Mouse (Mus musculus) limb, embryonic 13.5 days (tissue): ENCODE data around the gene Six1. TPM values are rescaled to one million over a fixed set of nuclear protein-coding genes. Genes with fewer than 3 reads are reported as not detected.
"Not testable (repeated sequence)": the region's sequence is repeated elsewhere in the genome, so short reads cannot be mapped to it uniquely, and the experiment has no call there.

ENCODE experiments used
- ATAC-seq: fragments of 200-750 bp; cut with Nextera tagmentation; 2 replicates; pipeline ENCODE4 v1.8.0; 2017; ENCODE audit warnings: low read depth, moderate number of reproducible peaks, moderate TSS enrichment; ENCODE audit not compliant: low FRiP score
- H3K27ac ChIP-seq: fragments of 300-500 bp; sonication (generic); 2 replicates; pipeline ENCODE4 v1.5.1; 2015; ENCODE audit warnings: inconsistent platforms, mild to moderate bottlenecking, moderate library complexity
- H3K27me3 ChIP-seq: fragments of 300-500 bp; sonication (generic); 2 replicates; pipeline ENCODE4 v1.6.1; 2015; ENCODE audit warnings: mild to moderate bottlenecking, inconsistent platforms
- H3K36me3 ChIP-seq: fragments of 300-500 bp; sonication (generic); 2 replicates; pipeline ENCODE4 v1.6.1; 2015; ENCODE audit warnings: inconsistent platforms, mild to moderate bottlenecking, moderate library complexity
- H3K4me1 ChIP-seq: fragments of 300-500 bp; sonication (generic); 2 replicates; pipeline ENCODE4 v1.6.1; 2015; ENCODE audit warnings: inconsistent platforms
- H3K4me2 ChIP-seq: fragments of 300-500 bp; sonication (generic); replicated peaks from 2 replicates; pipeline ENCODE4 v1.6.1; 2015; ENCODE audit warnings: inconsistent platforms, mild to moderate bottlenecking, moderate library complexity
- H3K4me3 ChIP-seq: fragments of 300-500 bp; sonication (generic); 2 replicates; pipeline ENCODE4 v1.5.1; 2015; ENCODE audit warnings: moderate library complexity, mild to moderate bottlenecking, inconsistent platforms
- H3K9ac ChIP-seq: fragments of 300-500 bp; sonication (generic); 2 replicates; pipeline ENCODE4 v1.6.1; 2015; ENCODE audit warnings: mild to moderate bottlenecking, inconsistent platforms
- H3K9me3 ChIP-seq: fragments of 300-500 bp; sonication (generic); 2 replicates; pipeline ENCODE4 v1.6.1; 2016; ENCODE audit warnings: inconsistent platforms
- WGBS: fragments of 180-500 bp; shearing (Covaris S2); methylation state at CpG from one replicate; pipeline ENCODE4 v1.1.7; 2015; 5-methylcytosine and 5-hydroxymethylcytosine counted together
- polyA plus RNA-seq: library from polyadenylated mRNA; unstranded; fragments of >200 nt; fragmentation: Nextera tagmentation; extraction: Ambion mirVana; gene quantifications from 2 replicates; pipeline ENCODE4 v1.2.1, GENCODE M21; 2015

Six1 gene
- polyA plus RNA-seq, result 47.0 and 50.0 TPM in 2 replicates

- H3K9ac ChIP-seq, result peak within 1 kb of the TSS; percentile 67
- H3K4me3 ChIP-seq, result peak within 1 kb of the TSS; percentile 62
- 1% methylated on average over 42 of the region's 42 CpGs for WGBS
- H3K27ac ChIP-seq, result peak within 1 kb of the TSS; percentile 69; the same call in 1 of the 2 replicates
- ATAC-seq, result peak; percentile 89
- H3K27me3 ChIP-seq, result peaks cover 65% of the 10 kb centered on the region
- peaks cover 59% of the 10 kb centered on the region for H3K4me1 ChIP-seq
- no peaks in the 10 kb centered on the region for H3K36me3 ChIP-seq
- H3K9me3 ChIP-seq, result no peaks in the 10 kb centered on the region
- peak within 1 kb of the TSS; percentile 85 for H3K4me2 ChIP-seq
These were observed at the start of gene Six1 for GRCm38 (mm10) chr12:73053668-73054241. Six1 (minus strand) TSS chr12:73053887.

DNA sequence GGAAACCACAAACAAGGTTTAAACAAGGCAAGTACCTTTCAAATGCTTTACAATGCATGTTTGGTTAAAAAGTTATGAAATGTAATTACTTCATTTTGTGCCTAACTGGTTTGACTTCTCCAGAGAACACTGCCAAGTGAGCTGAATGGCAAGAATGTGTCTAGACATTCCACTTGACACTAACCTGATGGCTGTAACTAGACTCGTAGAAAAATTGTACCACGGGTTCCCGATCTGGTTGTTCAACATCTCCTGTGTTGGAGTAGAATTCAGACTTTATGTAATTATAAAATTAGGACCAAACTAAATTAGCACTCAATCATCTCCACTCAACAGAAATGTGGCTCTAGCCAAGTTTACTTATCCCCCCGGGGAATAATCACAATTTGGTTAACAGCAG is 44.9 kb upstream of the Six1 start:
- Histone ChIP-seq H3K27ac (no peak overlapping the region), H3K27me3 (no peaks in the 10 kb centered on the region), H3K9ac (no peak overlapping the region), H3K9me3 (no peaks in the 10 kb centered on the region; the same call in 1 of the 2 replicates), H3K36me3 (peaks cover 36% of the 10 kb centered on the region), H3K4me2 (no peak overlapping the region), H3K4me3 (no peak overlapping the region), H3K4me1 (no peaks in the 10 kb centered on the region)
- no peak for ATAC-seq
- WGBS, result 75% methylated on average over 4 of the region's 4 CpGs

DNA sequence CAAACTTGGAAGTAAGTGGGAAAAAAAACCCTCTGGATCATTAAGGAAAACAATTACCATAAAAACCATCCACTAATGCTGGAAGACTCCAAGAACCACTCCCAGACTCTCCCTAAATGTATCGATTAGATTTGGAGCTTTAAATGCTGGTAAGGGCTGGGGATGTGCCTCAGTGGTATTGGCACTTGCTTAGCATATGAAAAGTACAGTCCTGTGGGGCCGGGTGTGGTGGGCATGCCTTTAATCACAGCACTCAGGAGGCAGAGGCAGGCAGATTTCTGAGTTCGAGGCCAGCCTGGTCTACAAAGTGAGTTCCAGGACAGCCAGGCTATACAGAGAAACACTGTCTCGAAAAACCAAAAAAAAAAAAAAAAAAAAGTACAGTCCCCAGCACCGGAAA is 42.5 kb upstream of the Six1 start:
- ATAC-seq, H3K9me3 ChIP-seq, H3K4me2 ChIP-seq, H3K4me3 ChIP-seq, H3K27me3 ChIP-seq, H3K27ac ChIP-seq, H3K9ac ChIP-seq, H3K4me1 ChIP-seq: not testable (repeated sequence)
- 93% methylated on average over 5 of the region's 5 CpGs for WGBS
- peaks cover 15% of the 10 kb centered on the region for H3K36me3 ChIP-seq

GRCm38 (mm10) chr12:73094605-73095004 is 40.9 kb upstream of the Six1 start:
- ATAC-seq, result no peak
- no peak overlapping the region for H3K4me2 ChIP-seq
- peaks cover 3% of the 10 kb centered on the region; the same call in 1 of the 2 replicates for H3K36me3 ChIP-seq
- H3K27me3 ChIP-seq, result no peaks in the 10 kb centered on the region
- H3K9me3 ChIP-seq, result no peaks in the 10 kb centered on the region
- no peak overlapping the region for H3K9ac ChIP-seq
- H3K4me1 ChIP-seq, result no peaks in the 10 kb centered on the region
- H3K4me3 ChIP-seq, result no peak overlapping the region
- no peak overlapping the region for H3K27ac ChIP-seq
- 45% methylated on average over 2 of the region's 2 CpGs for WGBS

- Histone ChIP-seq H3K4me2 (no peak overlapping the region), H3K36me3 (peaks cover 3% of the 10 kb centered on the region; the same call in 1 of the 2 replicates), H3K4me1 (no peaks in the 10 kb centered on the region), H3K9ac (no peak overlapping the region), H3K9me3 (no peaks in the 10 kb centered on the region), H3K27ac (no peak overlapping the region), H3K27me3 (no peaks in the 10 kb centered on the region), H3K4me3 (no peak overlapping the region)
- no peak for ATAC-seq
- WGBS, result 69% methylated on average over 2 of the region's 2 CpGs
These were observed 40.5 kb upstream of the Six1 start for GRCm38 (mm10) chr12:73094189-73094588.

DNA sequence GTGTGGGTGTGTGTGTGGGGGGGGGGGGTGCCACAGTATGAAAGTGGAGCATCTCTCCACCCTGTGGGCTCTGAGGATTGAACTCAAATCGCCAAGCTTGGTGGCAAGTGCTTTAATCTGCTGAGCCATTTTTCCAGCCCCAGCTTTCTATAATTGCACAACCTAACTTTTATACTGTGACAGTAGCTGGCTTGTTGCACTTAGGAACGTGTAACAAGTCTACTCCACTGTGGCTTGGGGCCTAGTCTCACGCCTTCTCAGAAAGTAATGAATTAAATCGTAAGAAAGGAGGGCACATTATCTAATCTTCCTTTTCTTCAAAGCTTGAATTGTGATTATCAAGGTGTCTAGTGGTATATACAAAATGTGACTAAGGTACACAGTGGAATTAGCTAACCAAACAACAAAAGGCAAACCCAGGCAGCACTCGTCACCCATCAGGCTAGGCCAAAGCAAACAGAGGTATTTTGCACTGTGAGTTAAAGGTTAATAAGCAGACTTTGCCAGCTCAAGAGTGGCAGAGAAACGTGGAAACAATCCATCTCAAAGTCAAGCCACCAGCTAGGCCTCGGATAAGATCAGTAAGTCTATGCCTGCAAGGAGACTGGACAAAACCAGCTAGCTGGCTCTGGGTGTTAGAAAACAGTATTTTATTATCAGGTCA is 37.1 kb upstream of the Six1 start:
- no peaks in the 10 kb centered on the region for H3K4me1 ChIP-seq
- H3K4me2 ChIP-seq, result no peak overlapping the region
- 73% methylated on average over 7 of the region's 7 CpGs for WGBS
- H3K36me3 ChIP-seq, result no peaks in the 10 kb centered on the region
- H3K27ac ChIP-seq, result no peak overlapping the region
- no peaks in the 10 kb centered on the region for H3K9me3 ChIP-seq
- H3K4me3 ChIP-seq, result no peak overlapping the region
- H3K9ac ChIP-seq, result no peak overlapping the region
- ATAC-seq, result no peak
- H3K27me3 ChIP-seq, result no peaks in the 10 kb centered on the region

DNA sequence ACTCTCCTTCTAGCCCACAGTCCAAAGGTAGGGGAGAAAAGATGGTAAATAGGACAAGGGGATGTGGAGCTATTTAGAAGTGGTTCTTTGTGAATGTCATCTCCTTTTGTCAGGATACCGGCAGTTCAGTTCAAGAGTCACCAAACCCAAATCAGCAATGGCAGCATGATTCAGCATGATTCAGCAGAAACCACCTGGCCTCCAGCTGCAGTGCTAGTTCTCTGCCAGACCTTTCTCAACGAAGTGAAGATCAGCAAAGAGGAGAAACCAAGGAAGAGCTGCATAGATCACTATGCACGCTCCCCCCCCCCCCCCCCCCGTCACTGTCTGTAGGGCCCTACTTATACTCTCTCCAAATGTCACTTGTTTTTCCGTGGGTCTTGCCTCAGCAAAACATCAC is 35.2 kb upstream of the Six1 start:
- Histone ChIP-seq H3K4me3 (no peak overlapping the region), H3K9me3 (no peaks in the 10 kb centered on the region), H3K36me3 (no peaks in the 10 kb centered on the region), H3K27me3 (no peaks in the 10 kb centered on the region), H3K9ac (no peak overlapping the region), H3K27ac (no peak overlapping the region), H3K4me2 (no peak overlapping the region), H3K4me1 (no peaks in the 10 kb centered on the region)
- ATAC-seq, result no peak
- WGBS, result 67% methylated on average over 5 of the region's 5 CpGs

- H3K9ac ChIP-seq, result no peak overlapping the region
- no peak overlapping the region for H3K4me2 ChIP-seq
- H3K27me3 ChIP-seq, result no peaks in the 10 kb centered on the region
- H3K4me1 ChIP-seq, result no peaks in the 10 kb centered on the region
- no peak for ATAC-seq
- no peaks in the 10 kb centered on the region for H3K9me3 ChIP-seq
- H3K4me3 ChIP-seq, result no peak overlapping the region
- no peaks in the 10 kb centered on the region for H3K36me3 ChIP-seq
- WGBS, result 72% methylated on average over 5 of the region's 5 CpGs
- H3K27ac ChIP-seq, result no peak overlapping the region
These were observed 34.8 kb upstream of the Six1 start for GRCm38 (mm10) chr12:73088500-73088899.

DNA sequence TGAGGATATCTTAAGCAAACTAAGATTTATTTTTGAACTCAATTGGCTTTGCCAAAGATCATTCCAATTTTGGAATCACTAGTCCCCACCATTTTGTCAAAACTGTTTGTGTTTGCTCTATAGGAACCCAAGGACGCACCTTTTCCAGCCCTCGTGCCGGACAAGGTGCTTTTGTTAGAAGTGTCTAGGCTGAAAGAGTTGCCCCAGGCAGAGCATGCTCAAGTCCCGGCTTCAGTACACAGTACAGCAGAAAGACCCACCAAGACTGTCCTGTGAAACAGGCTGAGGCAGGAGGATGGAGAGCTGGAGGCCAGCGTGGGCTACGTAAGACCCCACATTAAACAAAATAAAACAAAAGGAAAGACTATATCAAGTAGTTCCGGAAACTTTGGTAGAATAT is 33.4 kb upstream of the Six1 start:
- no peaks in the 10 kb centered on the region for H3K4me1 ChIP-seq
- no peaks in the 10 kb centered on the region for H3K27me3 ChIP-seq
- no peak overlapping the region for H3K27ac ChIP-seq
- no peaks in the 10 kb centered on the region for H3K36me3 ChIP-seq
- no peak overlapping the region for H3K4me3 ChIP-seq
- H3K9me3 ChIP-seq, result no peaks in the 10 kb centered on the region
- H3K9ac ChIP-seq, result no peak overlapping the region
- H3K4me2 ChIP-seq, result no peak overlapping the region
- no peak for ATAC-seq
- whole genome bisulfite sequencing, result 71% methylated on average over 7 of the region's 7 CpGs

- Histone ChIP-seq H3K27ac (no peak overlapping the region), H3K9me3 (no peaks in the 10 kb centered on the region), H3K36me3 (no peaks in the 10 kb centered on the region), H3K4me3 (no peak overlapping the region), H3K4me1 (no peaks in the 10 kb centered on the region), H3K27me3 (no peaks in the 10 kb centered on the region), H3K4me2 (no peak overlapping the region), H3K9ac (no peak overlapping the region)
- 28% methylated on average over 11 of the region's 11 CpGs for WGBS
- ATAC-seq, result no peak
These were observed 32.3 kb upstream of the Six1 start for GRCm38 (mm10) chr12:73085739-73086630.

DNA sequence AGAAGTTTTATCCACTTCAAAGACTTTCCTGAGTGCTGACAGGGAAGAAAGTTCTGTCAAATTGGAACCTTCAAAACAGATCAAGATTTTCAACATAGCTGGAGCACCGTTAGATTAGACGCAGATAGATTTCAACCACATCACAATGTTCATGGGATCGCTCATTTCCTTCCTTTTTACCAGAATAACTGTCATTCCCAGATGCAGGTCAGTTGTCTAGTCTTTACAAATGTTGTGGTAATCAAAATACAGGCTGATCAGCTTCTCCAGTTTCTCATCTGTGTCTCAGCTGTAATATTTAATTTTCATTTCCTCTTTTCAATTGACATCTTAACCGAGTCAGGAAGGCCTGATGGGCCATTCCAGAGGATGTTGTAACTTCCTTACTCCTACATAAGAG is 30.1 kb upstream of the Six1 start:
- H3K9ac ChIP-seq, result no peak overlapping the region
- no peak for ATAC-seq
- no peak overlapping the region for H3K4me3 ChIP-seq
- no peak overlapping the region for H3K27ac ChIP-seq
- H3K4me1 ChIP-seq, result no peaks in the 10 kb centered on the region
- no peak overlapping the region for H3K4me2 ChIP-seq
- WGBS, result 79% methylated on average over 4 of the region's 4 CpGs
- no peaks in the 10 kb centered on the region for H3K9me3 ChIP-seq
- no peaks in the 10 kb centered on the region for H3K36me3 ChIP-seq
- no peaks in the 10 kb centered on the region for H3K27me3 ChIP-seq

GRCm38 (mm10) chr12:73081828-73082227 is 28.1 kb upstream of the Six1 start:
- not testable (repeated sequence) for H3K36me3 ChIP-seq, H3K4me2 ChIP-seq, H3K9ac ChIP-seq, H3K27ac ChIP-seq, H3K27me3 ChIP-seq, H3K4me3 ChIP-seq, H3K4me1 ChIP-seq, ATAC-seq, H3K9me3 ChIP-seq
- WGBS, result 91% methylated on average over 4 of the region's 4 CpGs
